Mouse (Mus musculus): ENCODE data around the gene Cfap97.
A peak's percentile ranks its signal among the peaks of the same experiment; 100 is the strongest.
"Not testable (repeated sequence)": the region's sequence is repeated elsewhere in the genome, so short reads cannot be mapped to it uniquely, and the experiment has no call there.

Gene Cfap97

DNA sequence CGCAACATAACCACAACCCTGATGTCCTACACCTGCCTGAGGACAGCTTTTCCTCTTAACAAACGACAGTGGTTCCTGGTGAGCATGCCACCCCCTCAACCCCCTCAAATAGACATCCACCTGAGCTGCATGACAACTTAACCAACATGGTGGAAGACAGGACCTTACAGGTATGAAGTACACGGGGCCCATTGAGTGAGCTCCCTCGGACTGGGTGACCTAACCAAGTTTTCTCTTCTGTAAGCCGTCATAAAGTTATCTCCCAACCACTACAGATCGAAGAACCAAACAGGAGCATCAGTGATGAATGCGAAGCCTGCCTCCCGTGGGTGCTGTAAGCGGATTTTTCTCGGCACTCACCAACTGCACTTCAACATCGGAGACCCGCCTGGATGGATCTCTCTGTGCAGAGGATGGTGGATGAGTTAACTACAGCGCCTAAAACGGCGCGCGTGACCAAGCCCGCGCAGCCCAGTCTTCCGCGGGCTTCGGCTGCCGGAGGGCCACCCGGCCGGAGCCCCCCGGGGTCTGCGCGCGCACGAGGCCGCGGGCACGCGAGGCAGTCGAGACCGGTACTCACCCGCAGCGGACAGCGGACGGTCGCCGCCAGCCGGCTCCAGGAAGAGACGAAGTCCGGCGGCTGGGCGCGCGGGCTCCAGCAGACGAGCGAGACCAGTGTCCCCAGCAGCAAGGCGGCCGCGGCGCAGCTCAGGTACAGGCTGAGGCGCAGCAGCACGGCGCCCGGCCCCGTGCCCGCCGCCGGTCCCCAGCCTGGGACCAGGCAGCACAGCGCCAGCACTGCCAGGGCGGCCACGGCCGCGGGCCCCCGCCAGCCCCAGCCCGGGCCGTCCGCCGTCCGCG, at the start of gene Cfap97:
TSS of gene Cfap97 (plus strand) at position 570 of the 861 bp plus-strand sequence.
- DNase-seq (ENCODE audit: low read depth in 1 of 2, low spot score in 2 of 2), result no peak

DNA sequence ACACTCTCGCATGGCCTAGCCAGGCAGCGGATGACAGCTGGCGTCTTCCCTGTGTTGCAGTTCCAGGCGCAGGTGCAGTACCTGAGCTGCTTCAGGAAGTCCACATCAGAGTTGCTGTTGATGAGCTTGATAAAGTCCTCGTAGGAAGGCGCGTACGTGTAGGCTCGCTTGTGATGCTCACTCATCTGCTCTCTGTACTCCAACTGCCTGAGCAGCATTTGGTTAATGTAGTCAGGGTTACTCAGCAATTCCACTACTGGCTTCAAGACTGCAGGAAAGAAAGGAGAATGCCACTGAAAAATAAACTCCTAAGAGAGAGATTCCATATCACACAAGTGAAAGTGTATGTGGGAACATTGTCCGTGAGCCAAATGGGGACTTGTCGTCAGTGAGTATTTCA, 48.1 kb upstream of the Cfap97 start:
- no peak for DNase-seq (ENCODE audit: low read depth in 1 of 2, low spot score in 2 of 2)

DNA sequence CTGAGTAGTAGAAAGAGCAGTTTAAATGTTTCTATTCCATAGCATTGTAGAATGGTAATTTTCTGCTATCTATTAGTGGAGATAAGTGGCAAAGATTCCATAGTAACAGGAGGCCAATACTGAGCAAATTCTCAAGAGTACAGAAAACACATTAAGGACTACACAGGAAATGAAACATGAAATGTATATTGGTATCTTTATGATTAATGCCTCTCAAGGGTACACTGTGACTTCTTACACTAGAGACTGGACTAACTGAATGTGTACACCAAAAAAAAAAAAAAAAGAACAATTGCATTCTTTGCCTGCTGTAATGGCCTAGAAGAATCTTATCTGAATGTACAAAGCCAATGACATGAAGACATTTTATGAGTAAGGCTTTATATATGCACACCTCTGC, 43.9 kb upstream of the Cfap97 start:
- no peak for DNase-seq (ENCODE audit: low read depth in 1 of 2, low spot score in 2 of 2)

DNA sequence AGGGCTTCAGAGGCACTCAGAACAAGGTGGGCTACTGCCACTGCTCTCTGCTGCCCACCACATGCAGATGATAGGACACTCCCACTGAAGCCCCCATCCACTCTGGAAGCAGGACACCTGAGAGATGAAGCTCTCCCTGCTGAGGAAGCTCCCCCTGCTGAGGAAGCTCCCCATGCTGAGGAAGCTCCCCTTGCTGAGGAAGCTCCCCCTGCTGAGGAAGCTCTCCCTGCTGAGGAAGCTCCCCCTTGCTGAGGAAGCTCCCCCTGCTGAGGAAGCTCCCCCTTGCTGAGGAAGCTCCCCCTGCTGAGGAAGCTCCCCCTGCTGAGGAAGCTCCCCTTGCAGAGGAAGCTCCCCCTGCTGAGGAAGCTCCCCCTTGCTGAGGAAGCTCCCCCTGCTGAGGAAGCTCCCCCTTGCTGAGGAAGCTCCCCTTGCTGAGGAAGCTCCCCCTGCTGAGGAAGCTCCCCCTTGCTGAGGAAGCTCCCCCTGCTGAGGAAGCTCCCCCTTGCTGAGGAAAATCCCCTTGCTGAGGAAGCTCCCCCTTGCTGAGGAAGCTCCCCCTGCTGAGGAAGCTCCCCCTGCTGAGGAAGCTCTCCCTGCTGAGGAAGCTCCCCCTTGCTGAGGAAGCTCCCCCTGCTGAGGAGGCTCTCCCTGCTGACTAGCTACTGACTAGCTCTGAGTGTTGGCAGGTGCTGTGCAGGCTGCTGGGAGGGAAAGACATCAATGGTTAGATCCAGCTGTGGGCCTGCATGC, 38.0 kb upstream of the Cfap97 start:
- DNase-seq (ENCODE audit: low read depth in 1 of 2, low spot score in 2 of 2), result not testable (repeated sequence)

DNA sequence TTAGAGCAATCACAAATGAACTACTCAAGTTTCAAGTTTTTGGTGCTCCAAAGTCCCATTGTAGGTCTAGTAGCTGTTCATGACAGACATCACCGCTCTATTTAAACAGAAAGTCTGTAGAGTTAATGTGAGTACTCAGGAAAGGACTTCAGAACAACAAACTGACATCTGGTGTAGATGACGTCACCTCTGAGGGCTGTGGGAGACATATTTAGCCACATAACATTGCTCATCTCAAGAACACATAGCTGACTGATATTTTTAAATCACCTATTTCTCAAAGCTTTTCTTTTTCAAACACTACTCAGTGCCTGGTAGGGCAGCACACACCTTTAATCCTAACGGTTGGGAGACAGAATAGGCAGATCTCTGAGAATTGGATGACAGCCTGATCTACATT, 34.4 kb upstream of the Cfap97 start:
- DNase-seq (ENCODE audit: low read depth in 1 of 2, low spot score in 2 of 2), result no peak

DNA sequence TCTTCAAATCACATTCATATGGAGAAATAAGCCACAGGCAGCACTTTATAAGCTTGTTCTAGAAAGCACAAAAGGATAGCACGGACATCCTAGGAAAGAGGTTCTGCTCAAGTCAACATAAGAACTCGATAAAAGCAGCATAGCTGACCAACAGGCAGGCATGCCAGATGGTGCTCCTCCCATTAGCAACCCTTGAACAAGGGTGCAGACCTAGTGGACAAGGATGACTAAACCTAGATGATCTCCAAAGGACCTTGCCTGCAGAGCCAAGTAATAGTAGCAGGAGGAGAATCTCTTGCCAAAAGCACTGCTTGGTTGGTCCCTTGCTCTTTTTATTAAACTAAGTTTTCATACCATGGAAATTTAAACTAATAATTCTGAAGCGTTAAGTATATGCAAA, 32.4 kb upstream of the Cfap97 start:
- no peak for DNase-seq (ENCODE audit: low read depth in 1 of 2, low spot score in 2 of 2)

DNA sequence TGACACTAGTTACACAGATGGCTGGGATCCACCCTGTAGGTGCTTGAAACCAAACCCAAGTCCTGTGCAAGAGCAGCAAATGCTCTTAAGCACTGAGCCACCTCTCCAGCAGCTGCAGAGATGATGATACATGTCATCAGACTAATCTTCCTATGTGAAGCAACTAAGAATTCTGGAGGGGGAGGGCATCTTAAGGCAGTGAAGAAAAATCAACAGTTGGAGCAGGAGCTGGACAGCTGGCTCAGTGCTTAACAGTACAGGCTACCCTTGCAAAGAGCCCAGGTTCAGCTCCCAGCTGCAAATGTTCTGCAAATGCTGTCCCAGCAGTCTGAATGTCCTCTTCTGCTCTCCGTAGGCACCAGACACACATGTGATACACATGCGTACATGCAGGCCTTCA, 29.1 kb upstream of the Cfap97 start:
- DNase-seq (ENCODE audit: low read depth in 1 of 2, low spot score in 2 of 2), result no peak

DNA sequence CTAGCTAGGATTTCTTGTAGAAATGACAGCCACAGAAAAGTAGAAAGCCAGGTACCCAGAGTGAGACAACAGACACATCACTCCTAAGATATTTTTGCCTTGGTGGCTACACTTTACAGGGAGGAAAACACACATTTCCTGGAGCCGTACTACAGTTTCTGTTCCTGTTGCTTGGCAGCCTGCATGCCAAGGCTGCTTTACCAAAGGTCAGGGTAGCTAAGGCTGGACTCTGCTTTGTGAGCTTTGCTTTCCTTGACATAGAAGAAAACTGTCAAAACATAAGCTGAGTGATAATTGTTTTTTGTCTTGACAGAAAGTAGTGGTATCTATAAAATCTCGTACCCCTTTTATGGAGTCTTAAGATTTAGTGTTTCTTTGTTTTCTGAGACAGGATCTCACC, 21.1 kb upstream of the Cfap97 start:
- DNase-seq (ENCODE audit: low read depth in 1 of 2, low spot score in 2 of 2), result no peak

DNA sequence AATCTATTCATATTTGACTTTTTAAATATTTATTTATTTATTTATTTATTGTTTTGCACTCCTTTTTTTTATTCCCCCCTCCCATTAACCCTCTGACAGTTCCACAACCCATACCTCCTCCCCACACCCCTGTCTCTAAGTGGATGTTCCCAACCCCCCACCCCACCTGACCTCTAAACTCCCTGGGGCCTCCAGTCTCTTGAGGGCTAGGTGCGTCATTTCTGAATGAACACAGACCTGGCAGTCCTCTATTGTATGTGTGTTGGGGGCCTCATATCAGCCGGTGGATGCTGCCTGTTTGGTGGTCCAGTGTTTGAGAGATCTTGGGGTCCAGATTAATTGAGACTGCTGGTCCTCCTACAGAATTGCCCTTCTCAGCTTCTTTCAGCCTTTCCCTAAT, 16.0 kb upstream of the Cfap97 start:
- not testable (repeated sequence) for DNase-seq (ENCODE audit: low read depth in 1 of 2, low spot score in 2 of 2)

DNA sequence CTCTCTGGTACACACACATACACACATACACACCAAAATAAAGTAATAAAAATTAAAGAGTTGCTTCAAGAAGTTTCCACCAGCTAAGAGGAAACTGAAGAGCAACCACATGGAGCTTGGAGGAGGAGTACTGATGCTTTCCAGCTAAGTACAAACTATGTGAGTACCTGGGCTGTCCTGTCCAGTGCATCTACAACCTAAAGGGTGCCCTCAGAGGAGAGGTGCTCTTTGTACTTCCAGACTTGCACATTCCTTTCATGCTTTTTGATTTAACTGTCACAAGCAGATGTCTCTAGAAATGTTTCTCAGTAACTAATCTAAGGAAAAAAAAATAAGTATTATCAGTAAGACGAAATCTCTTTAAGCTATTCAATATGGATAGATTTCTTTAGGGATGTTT, 14.2 kb upstream of the Cfap97 start:
- DNase-seq (ENCODE audit: low read depth in 1 of 2, low spot score in 2 of 2), result no peak

DNA sequence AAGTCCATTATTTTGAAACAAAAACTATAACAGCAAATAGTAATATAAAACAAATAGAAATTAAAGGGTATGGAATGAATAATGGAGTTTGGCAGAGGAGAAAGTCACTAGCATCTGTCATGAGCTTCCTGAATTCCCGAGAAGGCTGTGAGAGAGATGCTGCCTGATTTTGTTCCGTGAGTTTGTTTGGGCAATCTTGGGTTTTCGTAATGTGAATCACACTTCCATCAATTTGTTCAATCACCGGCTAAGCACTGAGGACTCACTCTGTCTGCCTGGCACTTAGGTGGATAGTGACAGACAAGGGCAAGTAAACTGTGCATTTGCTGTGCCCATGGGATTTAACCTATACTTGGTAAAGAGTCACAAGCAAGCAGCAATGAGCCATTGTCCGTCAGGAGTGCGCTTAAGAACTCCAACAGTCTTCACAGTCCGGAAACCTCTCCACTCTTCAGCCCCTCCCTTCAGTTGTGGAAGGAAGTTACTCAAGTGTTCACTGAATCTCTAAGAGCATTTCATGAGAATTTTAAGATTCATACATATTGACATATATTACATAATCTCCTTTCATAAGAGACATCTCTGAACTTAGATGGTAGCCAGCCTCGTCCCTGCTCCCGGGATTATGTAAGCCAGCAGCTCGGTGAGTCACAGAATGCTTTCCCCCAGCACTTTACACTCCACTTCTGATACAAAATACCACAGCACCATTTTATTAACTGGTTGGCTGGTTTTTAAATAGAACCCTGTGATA, 13.6 kb upstream of the Cfap97 start:
- no peak for DNase-seq (ENCODE audit: low read depth in 1 of 2, low spot score in 2 of 2)

DNA sequence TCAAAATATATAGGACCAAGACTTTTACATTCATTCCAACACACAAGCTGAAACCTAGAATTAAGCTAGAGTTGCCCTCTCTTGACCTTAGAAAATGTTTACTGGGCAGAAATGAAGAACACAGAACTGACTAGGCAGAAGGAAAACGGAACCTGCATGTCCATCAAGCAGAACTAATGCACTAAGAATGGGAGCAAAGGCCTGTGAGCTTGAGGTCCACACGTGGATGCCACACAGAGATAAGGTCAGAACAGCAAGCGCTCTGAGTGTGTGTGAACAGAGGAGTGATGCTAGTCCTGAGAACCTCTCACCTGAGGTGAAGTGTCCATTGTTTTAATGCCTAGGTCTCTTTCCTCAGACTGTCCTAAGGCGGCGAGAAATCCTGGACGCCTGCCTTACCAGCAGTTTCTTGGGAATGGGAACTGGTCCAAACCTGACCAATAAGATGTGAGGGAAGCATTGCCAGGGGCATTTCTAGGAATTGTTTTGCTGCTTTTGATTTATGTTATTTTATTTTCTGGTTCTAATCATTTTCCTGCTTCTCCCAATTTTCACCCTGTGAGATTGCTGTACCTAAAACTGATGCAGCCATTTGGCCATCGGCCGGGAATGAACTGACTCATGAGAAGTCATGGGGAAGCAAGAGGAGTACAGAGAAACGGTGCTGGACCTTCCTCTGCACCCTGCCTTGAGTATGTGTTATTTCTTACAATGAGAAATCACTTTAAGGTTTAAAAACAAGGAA, 11.0 kb upstream of the Cfap97 start:
- no peak for DNase-seq (ENCODE audit: low read depth in 1 of 2, low spot score in 2 of 2)

DNA sequence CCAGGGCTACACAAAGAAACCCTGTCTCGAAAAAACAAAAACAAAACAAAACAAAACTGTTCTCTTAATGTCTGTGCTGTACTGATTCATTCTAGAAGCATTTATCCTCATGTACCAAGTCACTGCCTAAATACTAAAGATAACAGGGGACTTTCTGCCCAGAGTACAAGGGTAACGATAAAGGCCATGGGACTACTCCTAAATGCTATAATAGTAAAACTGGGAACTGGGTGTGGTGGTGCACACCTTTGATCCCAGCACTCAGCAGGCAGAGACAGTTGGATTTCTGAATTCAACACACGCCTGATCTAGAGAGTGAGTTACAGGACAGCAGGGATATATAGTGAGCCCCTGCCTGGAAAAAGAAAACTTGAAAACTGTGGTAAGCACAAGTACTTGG, 9.9 kb upstream of the Cfap97 start:
- no peak for DNase-seq (ENCODE audit: low read depth in 1 of 2, low spot score in 2 of 2)

DNA sequence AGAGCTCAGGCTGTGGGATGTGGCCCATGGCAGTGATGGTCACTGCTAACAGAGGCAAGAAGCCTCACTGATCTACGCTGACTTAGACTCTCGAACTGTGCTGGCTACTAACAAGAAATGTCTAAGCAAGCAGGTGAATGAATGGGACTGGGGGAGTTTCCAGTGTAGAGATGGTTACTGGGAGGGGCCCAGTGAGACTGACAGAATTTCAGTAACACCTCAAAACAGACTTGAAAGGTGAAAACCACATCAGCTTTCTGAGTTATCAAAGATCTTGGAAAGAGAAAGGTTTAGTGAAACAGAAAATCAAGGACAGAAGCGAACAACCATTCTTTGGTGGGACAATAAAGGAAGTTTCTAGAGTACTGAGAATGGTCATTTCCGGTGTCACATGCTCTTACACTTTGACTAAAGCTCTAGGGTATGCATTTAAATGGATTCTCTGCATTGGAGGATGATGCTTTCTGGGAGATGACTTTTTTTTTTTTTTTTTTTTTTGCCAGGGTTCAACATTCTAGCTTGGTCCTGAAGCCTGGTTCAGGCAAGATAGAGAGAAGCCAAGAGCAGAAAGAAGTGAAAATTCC, 9.0 kb upstream of the Cfap97 start:
- DNase-seq (ENCODE audit: low read depth in 1 of 2, low spot score in 2 of 2), result no peak

DNA sequence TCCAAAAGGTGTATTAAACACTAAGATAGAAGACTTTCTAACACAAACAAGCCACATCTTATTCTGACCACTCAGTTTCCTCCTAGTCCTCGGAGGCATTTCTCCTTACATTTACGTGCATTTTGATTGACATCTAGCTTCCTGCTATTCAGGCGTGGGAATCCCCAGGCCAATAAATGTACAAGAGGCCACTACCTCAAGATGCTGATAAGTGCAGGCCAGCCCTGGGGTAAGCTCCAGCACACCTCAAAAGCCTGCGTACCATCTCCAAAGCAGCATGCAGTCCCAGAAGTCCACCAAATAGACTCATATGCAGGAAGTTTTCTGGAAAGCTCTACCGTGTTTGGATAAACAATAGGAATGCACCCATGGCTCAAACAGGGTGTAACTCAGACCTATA, 8.1 kb upstream of the Cfap97 start:
- DNase-seq (ENCODE audit: low read depth in 1 of 2, low spot score in 2 of 2), result no peak

DNA sequence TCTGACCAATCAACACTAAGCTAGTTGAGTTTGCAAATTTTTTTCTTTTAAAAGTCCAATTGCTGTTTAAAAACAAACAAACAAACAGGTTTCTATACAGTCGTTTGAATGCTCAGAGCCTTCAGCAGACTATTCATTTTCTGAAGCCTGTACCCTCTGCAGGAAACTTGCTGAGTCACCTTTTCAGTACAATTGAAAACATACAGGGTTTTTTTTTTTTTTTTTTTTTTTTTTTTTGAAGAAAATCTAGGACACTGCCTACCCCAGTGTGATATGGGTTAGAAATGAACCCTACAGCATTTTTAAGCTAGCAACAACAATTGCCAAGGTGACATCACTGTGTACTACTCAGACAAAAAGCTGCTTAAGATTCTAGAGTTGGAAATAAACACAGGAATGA, 7.6 kb upstream of the Cfap97 start:
- no peak for DNase-seq (ENCODE audit: low read depth in 1 of 2, low spot score in 2 of 2)

DNA sequence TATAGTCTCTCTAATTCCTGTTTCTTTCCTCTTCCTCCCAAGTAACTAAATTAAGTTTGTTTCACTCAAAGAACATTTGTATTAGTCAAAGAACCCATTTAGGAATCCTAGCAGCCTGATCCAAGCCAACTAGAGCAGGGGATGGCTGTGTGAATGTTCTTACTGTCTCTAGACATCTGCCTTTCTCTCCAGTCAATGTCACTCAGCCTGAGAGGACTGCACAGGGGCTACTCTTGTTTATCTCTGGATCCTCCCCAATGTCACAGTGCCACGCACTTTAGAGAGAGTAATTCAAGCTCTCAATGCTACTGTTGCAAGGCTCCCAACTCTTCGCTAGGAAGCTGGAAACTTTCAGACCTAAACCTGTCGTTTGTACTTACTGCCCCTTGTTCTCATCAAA, 5.4 kb upstream of the Cfap97 start:
- no peak for DNase-seq (ENCODE audit: low read depth in 1 of 2, low spot score in 2 of 2)

DNA sequence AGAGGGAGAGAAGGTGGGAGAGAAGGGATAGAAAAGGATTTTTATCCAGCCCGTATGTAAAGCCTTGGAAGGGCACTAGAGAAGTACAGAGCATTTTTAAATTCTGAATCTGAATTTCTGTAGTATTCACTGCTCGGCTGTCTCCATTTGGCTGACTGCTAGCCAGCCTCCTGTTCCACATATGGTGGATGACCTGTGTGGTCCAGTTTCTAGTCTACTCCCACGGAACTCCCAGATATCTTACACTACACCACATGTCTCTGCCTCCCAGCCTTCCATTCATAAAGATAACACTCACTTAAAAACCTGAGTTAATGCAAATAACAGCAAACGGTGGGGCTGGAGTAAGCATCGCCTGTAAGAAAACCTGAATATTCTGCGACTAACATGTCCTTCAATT, 2.3 kb upstream of the Cfap97 start:
- DNase-seq (ENCODE audit: low read depth in 1 of 2, low spot score in 2 of 2), result no peak

DNA sequence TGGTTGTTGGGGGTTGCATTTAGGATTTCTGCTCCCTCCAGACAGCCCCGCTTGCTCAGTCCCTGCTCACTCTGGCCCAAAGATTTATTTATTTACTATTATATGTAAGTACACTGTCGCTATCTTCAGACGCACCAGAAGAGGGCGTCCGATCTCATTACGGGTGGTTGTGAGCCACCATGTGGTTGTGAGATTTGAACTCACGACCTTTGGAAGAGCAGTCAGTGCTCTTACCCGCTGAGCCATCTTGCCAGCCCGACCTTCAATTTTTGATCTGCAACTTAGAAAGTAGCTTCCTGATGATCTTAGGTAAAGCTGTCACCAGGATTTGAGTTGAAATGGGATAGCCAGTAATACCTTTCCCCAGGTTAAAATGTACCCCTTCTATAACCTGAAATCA, 1.8 kb upstream of the Cfap97 start:
- DNase-seq (ENCODE audit: low read depth in 1 of 2, low spot score in 2 of 2), result no peak

DNA sequence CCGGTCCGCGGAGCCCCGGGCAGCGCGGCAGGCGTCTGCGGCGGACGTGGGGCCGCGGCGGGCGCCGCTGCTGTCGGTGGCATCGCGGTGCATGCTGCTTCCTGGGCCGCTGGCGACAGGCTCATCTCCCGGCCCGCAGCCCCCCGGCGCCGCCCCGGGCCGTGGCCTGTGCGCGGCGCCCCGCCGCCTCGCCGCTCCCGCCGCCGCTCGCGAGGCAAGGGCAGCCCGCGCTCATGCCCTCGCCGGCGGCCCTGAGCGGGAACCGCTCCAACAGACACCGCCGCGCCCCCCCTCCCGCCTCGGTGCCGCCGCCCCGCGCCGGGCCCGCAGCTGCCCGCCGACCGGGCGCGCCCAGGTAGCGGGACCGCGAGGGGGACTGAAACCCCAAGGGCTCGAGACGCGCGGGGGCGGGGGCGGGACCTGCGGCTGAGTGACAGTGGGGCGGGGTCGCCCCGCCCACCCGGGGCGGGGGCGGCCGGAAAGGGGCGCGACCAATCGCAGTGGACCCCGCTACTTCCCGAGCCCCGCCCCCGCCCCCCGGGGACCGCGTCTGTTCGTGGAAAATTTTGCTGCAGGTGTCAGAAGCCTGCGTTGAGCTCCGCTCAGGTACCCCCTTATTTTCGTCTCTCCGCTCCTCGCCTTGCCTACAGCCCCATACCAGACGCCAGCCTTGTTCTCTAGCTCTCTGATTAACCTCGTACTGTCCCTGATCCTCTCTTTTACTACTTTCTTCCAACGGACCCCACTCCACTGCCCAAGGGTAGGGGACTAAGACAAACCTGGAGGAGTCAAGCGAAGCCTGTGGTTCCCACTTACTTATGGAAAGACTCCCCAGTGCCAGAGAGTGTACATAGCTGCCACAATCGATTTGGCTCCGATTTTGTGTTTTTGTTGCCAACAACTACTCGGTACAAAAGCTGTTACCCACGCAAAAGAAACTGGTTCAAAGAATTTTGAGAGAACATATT, 777 bp downstream of the Cfap97 start, which contains the start of gene Snx25:
TSS of gene Snx25 (minus strand) at position 96 of the 968 bp plus-strand sequence.
- DNase-seq (ENCODE audit: low read depth in 1 of 2, low spot score in 2 of 2), result peak in 1 of 2 experiments; percentile 30
